Mouse (Mus musculus) layer of hippocampus, postnatal 14 days (tissue): Measurements from ENCODE around the gene Nelfcd. TPM values are rescaled to one million over a fixed set of nuclear protein-coding genes. Genes with fewer than 3 reads are reported as not detected.

ENCODE experiments used
- DNase-seq, 2 experiments: peaks; one replicate each; pipeline ENCODE4 v3.0.0; 2021 to 2022; ENCODE audit warnings: low spot score in 2 of 2, mixed read lengths in 1 of 2
- total RNA-seq, 2 experiments: library from RNA; stranded (reverse); gene quantifications; 2 replicates each; pipeline ENCODE4 v1.2.3; 2021

The Nelfcd gene
- total RNA-seq, 2 experiments from 2014 or later = 51.5 to 52.0 TPM

- no peak for DNase-seq
Measured at GRCm38 (mm10) chr2:174472407-174472806, 56.8 kb downstream of the Nelfcd start.

- DNase-seq = peak; percentile 99
Measured at GRCm38 (mm10) chr2:174472818-174473549, 57.4 kb downstream of the Nelfcd start, which contains the start of gene Prelid3b. TSS of gene Prelid3b (minus strand) at chr2:174473081.

GRCm38 (mm10) chr2:174473550-174473927, 57.9 kb downstream of the Nelfcd start:
- DNase-seq = no peak

Other genes starting within 250 kb of the Nelfcd start
- 1,000 to 10,000 TPM; 1,917 to 1,971 TPM for gene Gnas, start 131.5 kb upstream of the Nelfcd start, total RNA-seq
- 1 to 10 TPM; 2.6 to 2.8 TPM for gene Gm20721, start 69.1 kb upstream of the Nelfcd start, total RNA-seq
- gene Ctsz, start 23.2 kb downstream of the Nelfcd start, total RNA-seq = 10 to 100 TPM; 20.3 to 26.8 TPM
- not detected for gene Tubb1, start 34.9 kb downstream of the Nelfcd start, total RNA-seq
- 100 to 1,000 TPM; 339 TPM for gene Atp5e, start 48.3 kb downstream of the Nelfcd start, total RNA-seq
- gene Prelid3b, start 57.3 kb downstream of the Nelfcd start, total RNA-seq = 10 to 100 TPM; 41.3 to 42.5 TPM
- 1 to 10 TPM; 9.4 to 9.7 TPM for gene Zfp831, start 227.7 kb downstream of the Nelfcd start, total RNA-seq